Mouse (Mus musculus): ENCODE data around the gene Zfp628. TPM values are rescaled to one million over a fixed set of nuclear protein-coding genes. Genes with fewer than 3 reads are reported as not detected.

Gene Zfp628
- total RNA-seq (2023) = 10 to 100 TPM; 17.1 to 18.6 TPM

DNA sequence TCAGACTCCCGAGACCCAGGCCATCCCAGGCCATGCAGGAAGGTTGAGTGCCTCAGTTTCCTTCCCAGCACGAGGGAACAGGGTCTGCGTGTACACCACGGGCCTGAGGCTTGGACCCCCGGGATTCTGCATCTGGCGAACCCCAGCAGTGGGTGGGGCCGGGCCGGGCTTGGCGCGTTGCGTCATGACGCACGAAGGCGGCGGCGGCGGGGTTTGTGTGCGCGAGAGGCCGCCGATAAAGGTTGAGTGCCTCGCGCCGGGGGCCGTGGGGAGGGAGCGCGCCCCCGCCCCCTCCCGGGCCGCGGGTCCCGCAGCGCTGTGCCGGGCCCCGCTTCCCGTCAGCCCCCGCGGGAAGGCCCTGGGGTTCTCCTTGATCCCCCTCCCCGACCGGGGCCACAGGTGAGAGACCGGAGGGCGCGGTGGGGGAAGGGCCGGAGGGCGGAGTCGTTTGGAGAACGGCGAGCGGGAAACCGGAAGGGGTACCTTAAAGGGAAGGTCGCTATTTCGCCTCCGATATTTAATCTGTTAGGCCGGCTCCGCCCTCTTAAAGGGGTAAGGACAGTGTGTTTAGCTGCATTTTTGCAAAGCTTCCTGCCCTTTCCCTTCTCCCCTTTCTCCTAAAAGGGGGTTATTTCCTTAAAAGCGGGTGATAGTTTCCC, at the start of gene Zfp628:
TSS of gene Zfp628 (plus strand) at position 211 of the 659 bp plus-strand sequence.

DNA sequence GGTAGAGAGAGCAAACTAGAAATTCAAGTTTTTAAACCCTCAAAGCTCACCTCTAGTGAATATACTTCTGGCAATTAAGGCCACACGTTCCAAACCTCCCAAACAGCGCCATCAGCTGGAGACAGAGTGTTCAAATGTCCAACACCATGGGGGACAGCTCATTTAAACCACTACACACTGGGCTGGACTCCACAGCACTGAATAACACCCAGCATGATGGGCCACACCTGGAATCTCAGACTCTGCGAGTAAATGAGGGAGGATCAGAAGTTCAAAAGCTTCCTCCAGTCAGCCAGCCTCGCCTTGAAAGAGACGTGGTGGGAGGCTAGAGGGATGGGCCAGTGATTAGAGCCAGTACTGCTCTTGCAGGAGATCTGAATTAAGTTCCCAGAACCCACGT, 44.9 kb upstream of the Zfp628 start, which contains the start of gene Isoc2b:
TSS of gene Isoc2b (minus strand) at position 126 of the 400 bp plus-strand sequence.

DNA sequence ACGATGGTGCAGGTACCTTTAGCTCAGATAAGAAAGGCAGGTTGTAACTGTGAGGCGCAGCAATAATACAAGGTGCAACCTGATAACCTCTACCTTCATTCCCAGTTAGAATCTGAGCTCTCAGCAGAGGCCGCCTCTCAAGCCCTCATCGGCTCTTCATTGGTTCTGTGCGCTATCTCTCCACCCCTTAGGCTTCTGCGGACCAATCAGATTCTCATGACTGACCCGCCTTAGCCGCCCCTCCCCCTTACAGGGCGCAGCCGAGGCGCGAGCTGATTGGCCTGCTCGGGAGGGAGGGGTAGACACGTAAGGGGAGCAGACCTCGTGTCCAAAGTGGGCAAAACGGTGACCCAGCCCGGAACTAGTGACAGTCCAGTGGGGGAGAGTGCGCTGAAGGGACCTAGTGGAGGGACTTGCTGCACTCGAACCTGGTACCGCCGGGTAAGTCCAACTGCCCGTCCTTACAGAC, 38.2 kb upstream of the Zfp628 start, which contains the start of gene Isoc2a:
TSS of gene Isoc2a (plus strand) at position 401 of the 469 bp plus-strand sequence.

DNA sequence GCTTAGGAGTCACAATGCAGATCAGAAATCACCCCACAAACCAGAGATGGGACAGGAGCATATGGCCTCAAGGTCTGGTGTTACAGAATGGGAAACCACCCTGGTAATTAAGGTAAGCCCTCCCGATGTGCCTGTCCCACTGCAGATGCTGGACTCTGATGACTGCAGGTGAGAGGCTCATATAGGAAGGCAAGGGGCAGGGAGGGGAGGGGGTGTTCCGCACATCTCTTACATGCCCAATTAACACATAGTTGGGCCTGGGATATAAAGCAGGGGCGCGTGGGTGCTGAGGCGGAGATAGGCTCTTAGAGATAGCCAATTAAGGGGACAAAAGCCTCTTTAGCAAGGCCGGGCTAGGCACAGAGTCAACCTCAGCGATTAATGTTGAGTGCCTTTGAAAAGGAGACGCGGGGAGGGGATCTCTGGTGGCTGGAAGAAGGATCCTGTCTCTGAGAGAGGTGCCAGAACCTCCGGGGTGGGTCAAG, 8.5 kb upstream of the Zfp628 start, which contains the start of gene Gm36210:
TSS of gene Gm36210 (minus strand) at position 51 of the 485 bp plus-strand sequence.

DNA sequence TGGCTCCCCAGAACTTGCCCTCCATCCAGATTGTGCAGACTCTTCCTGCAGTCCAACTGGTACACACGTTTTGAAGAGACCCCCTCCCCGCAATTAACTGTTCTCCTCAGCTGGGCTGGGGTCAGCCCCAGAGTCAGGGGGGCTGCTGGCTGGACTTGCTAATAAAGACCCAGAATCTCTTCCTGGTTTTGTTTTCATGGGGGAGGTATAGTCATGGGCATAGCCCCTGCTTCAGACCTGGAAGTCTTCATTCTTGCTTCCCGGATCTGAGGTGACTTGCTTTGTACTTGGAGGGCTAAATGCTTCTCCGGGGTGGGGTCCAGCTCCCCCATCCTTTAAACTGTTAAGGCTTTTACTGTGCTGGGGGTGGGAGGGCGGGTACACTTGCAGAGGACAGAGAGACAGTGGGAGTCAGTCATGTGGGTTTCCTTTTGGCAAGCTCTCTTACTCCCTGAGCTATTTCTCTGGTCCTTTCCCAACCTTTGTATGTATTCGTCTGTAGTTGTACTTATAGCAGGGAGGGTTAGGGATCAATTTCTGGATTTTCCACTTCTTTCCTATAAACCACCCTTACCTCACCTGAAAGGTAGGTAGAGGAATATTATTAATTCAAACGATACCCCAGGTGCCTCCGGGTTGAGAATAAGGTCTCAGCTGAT, 6.9 kb downstream of the Zfp628 start, which contains the start of gene Nat14:
TSS of gene Nat14 (plus strand) at position 205 of the 659 bp plus-strand sequence.

DNA sequence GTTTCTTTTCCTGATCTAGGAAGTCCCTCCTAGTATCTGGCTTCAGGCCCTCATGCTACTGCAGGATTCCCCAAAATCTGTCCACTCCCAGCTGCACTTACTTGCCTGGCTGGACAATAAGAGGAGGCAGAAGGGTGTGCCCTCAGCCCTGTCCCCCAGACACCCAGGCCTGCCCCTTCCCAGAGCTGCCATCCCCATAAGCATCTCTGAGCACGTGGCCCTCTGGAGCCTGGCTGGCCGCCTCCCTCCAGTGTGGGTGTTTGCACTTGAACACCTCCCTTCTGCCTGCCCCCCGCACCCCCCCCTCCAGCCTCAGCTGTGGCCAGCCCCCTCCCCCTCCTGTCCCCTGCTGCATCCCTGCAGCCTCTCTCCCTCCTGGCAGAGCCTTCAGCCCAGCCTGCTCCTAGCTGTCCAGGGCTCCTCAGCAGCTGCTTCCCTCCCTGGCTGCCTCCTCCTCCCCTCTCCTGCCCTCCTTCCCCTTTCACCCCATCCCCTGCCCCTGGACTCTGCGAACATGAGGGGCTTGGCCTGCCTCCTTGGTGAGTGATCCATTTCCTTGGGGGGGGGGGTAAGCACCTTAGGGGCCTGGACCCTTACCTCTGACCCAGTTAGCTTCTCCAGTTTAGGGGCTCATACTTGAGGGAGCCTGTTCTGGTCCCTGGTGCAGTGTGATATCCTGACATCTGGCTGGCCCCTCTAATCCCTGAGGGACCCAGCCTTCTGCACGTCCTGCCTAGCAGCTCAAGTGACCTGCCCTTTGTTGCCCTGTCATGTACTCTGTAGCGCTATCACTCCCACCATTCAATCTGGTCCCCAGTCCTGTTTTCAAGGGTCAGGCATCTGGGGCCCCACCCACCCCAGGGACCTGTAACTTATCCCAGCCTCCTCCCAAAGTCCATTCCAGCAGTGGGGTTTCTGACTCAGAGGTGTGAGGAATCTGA, 10.7 kb downstream of the Zfp628 start, which contains the start of gene Ssc5d:
TSS of gene Ssc5d (plus strand) at position 345 of the 941 bp plus-strand sequence.

DNA sequence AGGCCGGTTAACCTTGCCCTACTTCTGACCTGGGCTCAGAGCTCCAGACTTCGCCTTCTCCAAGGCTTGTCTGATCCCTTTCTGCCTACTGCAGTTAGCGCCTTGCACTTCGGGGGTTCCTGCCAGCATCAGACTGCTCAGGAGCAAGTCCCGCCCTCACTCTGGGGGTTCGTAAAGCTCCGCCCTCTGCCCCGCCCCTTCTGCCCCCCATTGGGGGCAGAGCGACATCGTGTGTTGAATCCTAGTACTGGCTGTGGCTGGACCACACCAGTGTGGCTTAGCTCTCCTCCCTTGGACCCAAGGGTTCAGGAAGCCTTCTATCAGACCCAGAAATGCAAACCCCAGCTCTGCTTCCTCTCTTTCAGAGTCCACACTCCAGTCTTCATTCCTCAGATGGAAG, 49.3 kb downstream of the Zfp628 start, which contains the start of gene Sbk2:
TSS of gene Sbk2 (minus strand) at position 135 of the 400 bp plus-strand sequence.

DNA sequence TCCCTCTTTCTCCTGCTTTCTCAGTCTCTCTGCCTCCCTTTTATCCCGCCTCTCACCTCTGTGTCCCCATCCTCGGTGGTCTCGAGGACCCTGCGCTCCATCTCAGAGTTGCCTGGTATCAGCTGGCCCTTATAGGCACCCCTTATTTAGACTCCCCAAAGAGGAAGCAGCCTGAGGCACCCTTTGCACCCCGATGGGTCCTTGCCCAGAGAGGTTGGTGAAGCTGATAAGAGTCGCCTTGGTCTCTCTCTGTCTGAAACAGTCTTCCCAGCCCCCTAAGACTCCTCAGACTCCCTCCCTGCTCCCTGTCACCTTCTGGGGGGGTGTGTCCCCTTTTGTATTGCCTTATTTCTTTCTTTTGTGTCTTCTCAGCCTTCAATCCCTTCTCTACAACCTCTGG, 56.1 kb downstream of the Zfp628 start, which contains the start of gene Sbk3:
TSS of gene Sbk3 (minus strand) at position 101 of the 400 bp plus-strand sequence.

Other genes with a start within 250 kb of the Zfp628 start
- gene Hspbp1, start 230.1 kb upstream of the Zfp628 start, total RNA-seq (2023) = 10 to 100 TPM; 32.1 to 35.1 TPM
- gene Brsk1, start 224.6 kb upstream of the Zfp628 start, total RNA-seq (2023) = under 1 TPM in 1 of 2 experiments, not detected in 1; 0.79 TPM
- gene Tmem150b, start 190.0 kb upstream of the Zfp628 start, total RNA-seq (2023) = 10 to 100 TPM; 30.4 to 32.3 TPM
- 100 to 1,000 TPM; 133 to 143 TPM for gene Kmt5c, start 175.1 kb upstream of the Zfp628 start, total RNA-seq (2023)
- 10 to 100 TPM; 14.3 to 17.8 TPM for gene Cox6b2, start 162.1 kb upstream of the Zfp628 start, total RNA-seq (2023)
- not detected for gene Fam71e2, start 143.9 kb upstream of the Zfp628 start, total RNA-seq (2023)
- not detected for gene Il11, start 132.4 kb upstream of the Zfp628 start, total RNA-seq (2023)
- not detected for gene Tmem190, start 132.3 kb upstream of the Zfp628 start, total RNA-seq (2023)
- 1 to 10 TPM; 1.3 to 1.9 TPM for gene Tmem238, start 125.6 kb upstream of the Zfp628 start, total RNA-seq (2023)
- 1,000 to 10,000 TPM; 1,418 to 1,752 TPM for gene Rpl28, start 122.3 kb upstream of the Zfp628 start, total RNA-seq (2023)
- 100 to 1,000 TPM; 114 to 117 TPM for gene Ube2s, start 102.6 kb upstream of the Zfp628 start, total RNA-seq (2023)
- 1 to 10 TPM; 1.2 to 1.5 TPM for gene Shisa7, start 70.5 kb upstream of the Zfp628 start, total RNA-seq (2023)
- gene Isoc2b, start 45.0 kb upstream of the Zfp628 start, total RNA-seq (2023) = 1 to 10 TPM; 6.4 to 7.2 TPM
- 10 to 100 TPM; 11.6 to 14.8 TPM for gene Isoc2a, start 38.1 kb upstream of the Zfp628 start, total RNA-seq (2023)
- gene Gm36210, start 8.7 kb upstream of the Zfp628 start, total RNA-seq (2023) = not detected
- 1 to 10 TPM; 3.6 to 6.4 TPM for gene Nat14, start 6.8 kb downstream of the Zfp628 start, total RNA-seq (2023)
- gene Ssc5d, start 10.6 kb downstream of the Zfp628 start, total RNA-seq (2023) = under 1 TPM in 1 of 2 experiments, not detected in 1; 0.12 TPM
- gene Sbk2, start 49.2 kb downstream of the Zfp628 start, total RNA-seq (2023) = not detected
- gene Sbk3, start 56.0 kb downstream of the Zfp628 start, total RNA-seq (2023) = not detected
- gene Zfp579, start 80.9 kb downstream of the Zfp628 start, total RNA-seq (2023) = 1 to 10 TPM; 6.0 to 6.5 TPM
- gene Zfp524, start 99.2 kb downstream of the Zfp628 start, total RNA-seq (2023) = 10 to 100 TPM; 16.2 to 20.5 TPM
- 10 to 100 TPM; 35.3 to 42.1 TPM for gene Fiz1, start 99.5 kb downstream of the Zfp628 start, total RNA-seq (2023)
- gene Gm44973, start 100.3 kb downstream of the Zfp628 start, total RNA-seq (2023) = not detected
- 10 to 100 TPM; 29.5 to 31.5 TPM for gene Zfp865, start 105.2 kb downstream of the Zfp628 start, total RNA-seq (2023)
- 1 to 10 TPM in 1 of 2 experiments, under 1 TPM in 1; 0.86 to 1.5 TPM for gene Ccdc106, start 105.3 kb downstream of the Zfp628 start, total RNA-seq (2023)
- gene 4632433K11Rik, start 118.9 kb downstream of the Zfp628 start, total RNA-seq (2023) = under 1 TPM in 1 of 2 experiments, not detected in 1; 0.76 TPM
- gene Zfp784, start 123.2 kb downstream of the Zfp628 start, total RNA-seq (2023) = 1 to 10 TPM; 3.2 to 3.4 TPM
- gene Zfp580, start 136.3 kb downstream of the Zfp628 start, total RNA-seq (2023) = 1 to 10 TPM in 1 of 2 experiments, not detected in 1; 1.3 TPM
- gene U2af2, start 146.9 kb downstream of the Zfp628 start, total RNA-seq (2023) = 100 to 1,000 TPM; 287 to 299 TPM
- gene Epn1, start 165.0 kb downstream of the Zfp628 start, total RNA-seq (2023) = 100 to 1,000 TPM; 235 to 258 TPM
- not detected for gene Rfpl4, start 201.7 kb downstream of the Zfp628 start, total RNA-seq (2023)
- under 1 TPM; 0.55 to 0.66 TPM for gene Rasl2-9, start 210.7 kb downstream of the Zfp628 start, total RNA-seq (2023)
- not detected for gene Vmn1r55, start 234.5 kb downstream of the Zfp628 start, total RNA-seq (2023)

Data from monocyte, adult 59 days (primary cell).